Mouse (Mus musculus) thymus, postnatal 10 days (tissue): ENCODE measurements around the gene Raly.
"Not testable (repeated sequence)": the region's sequence is repeated elsewhere in the genome, so short reads cannot be mapped to it uniquely, and the experiment has no call there.

Source experiments
- DNase-seq, 2 experiments: peaks; one replicate each; pipeline ENCODE4 v3.0.0; 2021; ENCODE audit warnings: low spot score in 2 of 2

Raly gene

GRCm38 (mm10) chr2:154836537-154836936 lies 45.6 kb downstream of the Raly start:
- no peak for DNase-seq

DNA sequence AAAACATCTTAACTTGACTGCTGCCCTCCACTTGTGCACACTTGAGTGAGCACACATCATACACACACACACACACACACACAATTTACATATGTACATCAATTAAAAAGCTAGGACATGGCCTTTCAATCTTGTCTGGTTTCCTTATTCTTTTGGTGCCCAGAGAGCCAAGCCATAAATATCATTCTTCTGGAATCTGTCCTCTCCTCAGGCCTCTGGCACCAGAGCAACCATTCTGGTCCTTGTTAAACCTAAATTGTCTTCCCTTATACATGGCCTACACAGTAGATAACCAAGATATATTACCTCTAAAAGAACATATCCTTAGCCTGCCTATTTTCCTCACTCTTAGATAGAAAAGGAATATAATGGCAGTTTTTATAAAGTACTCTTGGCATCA lies 57.2 kb downstream of the Raly start:
- no peak for DNase-seq

DNA sequence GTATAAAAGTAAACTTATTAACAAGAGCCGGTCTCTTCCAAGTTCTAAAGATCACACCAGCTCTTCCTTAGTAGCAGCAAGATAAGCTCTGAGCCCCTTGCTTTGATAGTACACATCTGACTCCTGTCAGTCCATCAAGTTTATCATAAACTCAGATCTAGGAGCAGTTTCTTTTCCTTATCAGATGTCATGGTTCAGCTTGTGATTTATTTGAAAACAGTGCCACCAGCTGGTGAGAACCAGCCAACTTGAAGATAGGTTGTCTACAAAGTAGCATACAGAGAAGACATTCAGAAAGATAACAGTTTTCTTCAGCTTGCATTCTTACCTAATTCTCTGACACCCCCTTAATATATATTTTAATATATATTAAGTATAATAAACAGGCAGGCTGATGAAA lies 64.5 kb downstream of the Raly start:
- peak in 1 of 2 experiments; percentile 54 for DNase-seq

DNA sequence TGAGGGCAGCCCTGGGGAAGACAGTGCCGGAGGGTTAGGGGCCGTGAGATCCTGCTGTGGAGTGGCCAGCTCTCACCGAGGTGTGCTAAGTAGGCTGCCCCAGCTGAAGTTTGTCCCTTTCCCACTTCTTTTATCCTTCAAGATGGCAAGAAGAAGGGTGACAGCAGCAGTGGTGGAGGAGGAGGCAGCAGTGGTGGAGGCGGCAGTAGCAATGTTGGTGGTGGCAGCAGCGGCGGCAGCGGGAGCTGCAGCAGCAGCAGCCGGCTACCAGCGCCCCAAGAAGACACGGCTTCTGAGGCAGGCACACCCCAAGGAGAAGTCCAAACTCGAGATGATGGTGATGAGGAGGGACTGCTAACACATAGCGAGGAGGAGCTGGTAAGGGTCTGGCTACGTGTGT lies 72.8 kb downstream of the Raly start:
- no peak for DNase-seq

DNA sequence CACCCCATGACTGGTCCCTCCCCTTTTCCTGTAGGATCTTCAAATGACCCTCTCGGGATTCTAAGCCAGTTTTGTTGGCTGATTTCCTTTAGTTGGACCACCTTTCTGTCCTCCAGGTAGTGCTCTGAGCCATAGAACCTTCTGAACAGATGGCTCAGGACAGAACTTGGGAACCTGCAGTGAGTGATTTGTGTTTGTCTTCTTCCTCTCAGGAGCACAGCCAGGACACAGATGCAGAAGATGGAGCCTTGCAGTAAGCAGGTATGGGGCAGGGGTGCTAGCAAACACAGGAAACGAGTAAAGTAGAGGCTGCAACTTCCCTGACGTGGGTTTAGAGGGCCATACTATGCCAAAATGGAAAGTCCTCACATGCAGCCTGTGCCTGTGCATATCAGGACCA lies 74.8 kb downstream of the Raly start:
- no peak for DNase-seq

DNA sequence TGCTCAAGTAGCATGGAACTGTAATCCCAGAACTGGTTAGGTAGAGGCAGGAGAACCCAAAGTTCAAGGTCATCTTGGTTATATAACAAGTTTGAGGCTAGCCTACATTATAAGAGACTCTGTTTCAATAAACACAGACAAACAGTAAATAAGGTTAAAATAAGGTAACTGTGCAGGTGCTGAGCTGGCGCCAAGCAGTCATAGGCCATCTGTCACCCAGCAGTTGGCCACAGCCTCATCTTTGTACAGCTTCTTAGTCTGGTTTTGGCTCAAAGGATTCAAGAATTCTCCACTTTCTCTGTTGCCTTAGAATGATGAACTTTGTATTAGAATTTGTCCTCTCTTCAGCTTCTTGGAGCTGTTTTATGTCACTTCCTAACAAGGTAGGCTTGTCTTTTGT lies 77.2 kb downstream of the Raly start:
- DNase-seq = no peak

DNA sequence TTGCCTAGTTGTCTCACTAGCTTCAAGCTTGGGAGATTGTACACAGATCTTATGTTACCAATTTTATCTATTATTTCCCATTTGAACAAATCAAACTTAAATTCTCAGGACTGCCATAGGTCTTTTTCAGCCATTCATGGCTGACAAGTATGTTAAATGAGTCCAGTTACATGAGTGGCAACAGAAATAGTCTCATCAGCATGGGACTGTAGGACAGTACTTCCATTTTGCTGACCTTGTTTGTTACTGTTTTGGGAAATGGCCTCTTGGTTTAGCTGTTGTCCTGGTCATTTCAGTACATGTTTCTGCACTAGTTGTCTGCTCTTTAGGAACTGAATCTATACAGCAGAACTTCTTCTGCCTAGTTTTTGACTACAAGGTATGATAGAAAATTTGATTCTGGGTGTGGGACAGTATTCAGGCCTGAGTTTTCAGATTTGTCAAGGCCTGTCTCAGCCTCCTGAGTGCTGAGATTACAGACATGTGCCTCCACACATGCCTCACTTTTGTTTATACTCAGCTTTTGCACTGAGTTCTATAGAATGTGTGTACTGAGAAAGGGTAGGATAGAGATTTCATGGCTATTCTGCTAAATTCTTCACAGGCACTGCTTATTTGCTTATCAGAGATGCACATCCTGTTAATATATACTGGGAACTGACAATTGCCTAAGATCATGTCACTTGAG lies 79.2 kb downstream of the Raly start:
- DNase-seq = no peak

- no peak for DNase-seq
Measured at GRCm38 (mm10) chr2:154876621-154877020, 85.7 kb downstream of the Raly start.

DNA sequence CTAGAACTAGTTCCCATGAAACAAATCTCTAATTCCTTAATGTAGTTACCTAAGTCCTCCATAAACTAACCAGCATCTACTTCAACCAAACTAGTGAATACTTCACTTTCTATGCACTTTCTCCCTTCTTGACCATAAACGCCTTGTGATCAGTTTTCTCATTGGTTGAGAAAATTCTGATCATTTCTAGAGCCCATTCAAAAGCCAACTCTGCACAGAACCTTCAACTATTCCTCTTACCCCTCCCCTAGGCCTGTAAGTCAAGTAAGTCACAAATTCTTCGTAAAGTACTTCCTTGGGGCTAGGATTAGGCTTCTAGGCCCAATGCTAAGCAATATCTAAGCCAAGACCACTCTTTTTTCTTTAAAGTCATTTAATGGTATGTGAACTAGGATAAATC lies 100.7 kb downstream of the Raly start:
- no peak for DNase-seq

DNA sequence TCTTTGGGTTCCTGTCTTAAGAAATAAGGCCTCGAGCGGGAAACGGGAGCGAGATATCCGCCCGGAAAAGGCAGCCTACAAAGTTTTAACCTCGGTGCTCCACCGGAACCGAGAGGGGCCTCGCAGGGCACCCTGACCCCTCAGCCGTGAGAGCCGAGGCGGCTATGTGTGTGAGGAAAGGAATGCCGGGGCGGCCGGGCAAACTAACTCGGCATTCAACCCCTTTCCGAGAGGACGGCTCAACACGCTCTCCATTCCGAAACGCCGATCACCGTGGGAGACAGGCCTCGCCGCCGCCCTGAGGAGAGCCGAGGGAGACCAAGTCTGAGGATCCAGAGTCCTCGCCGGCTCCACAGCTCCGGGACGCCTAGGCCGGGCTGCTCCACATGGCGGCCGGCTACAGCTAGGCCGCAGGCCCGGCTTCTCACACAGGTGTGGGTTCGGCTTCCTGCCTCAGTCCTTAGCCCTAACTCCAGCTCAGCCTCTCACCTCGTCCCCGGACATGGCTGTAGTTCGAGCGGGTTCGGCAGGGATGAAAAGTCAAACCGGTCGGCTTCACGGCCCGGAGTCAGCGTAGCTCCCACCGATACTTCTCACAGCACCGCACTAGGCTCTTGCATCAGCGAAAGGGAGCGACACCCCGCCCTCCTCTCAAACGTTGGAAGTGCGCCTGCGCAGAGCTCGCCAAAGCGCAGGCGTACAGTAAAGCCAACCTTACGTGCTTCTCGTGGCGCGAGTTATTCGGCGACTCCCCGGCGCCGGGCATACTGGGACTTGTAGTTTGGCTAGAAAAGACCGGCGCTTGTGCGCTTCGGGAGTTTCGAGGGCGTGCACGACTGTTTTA lies 101.5 kb downstream of the Raly start, which contains the start of gene Eif2s2:
Eif2s2 (minus strand) TSS at position 735 of the 844 bp plus-strand sequence.
- peak; percentile 93 to 94 for DNase-seq

GRCm38 (mm10) chr2:154893045-154893385 lies 102.1 kb downstream of the Raly start:
- DNase-seq = no peak

DNA sequence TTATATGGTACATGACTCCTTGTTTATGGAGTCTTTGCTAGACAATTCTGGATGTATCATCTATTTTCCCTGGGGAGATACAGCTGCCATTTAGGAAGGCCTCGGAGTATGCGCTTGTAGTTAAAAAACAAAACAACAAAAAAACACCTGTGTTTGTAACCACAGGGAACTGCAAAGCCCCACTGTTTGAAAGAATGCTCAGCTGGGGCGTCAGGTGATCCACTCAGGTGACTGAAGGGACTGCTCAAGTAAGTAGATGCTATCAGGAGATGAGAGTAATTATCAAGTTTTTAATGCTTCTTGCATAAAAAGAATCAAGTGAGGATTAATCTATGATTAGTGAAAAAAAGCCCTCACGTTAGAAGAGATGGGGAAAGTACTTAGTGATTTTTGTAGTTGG lies 102.7 kb downstream of the Raly start:
- DNase-seq = no peak

GRCm38 (mm10) chr2:154899004-154899403 lies 108.1 kb downstream of the Raly start:
- not testable (repeated sequence) for DNase-seq

- not testable (repeated sequence) for DNase-seq
Measured at GRCm38 (mm10) chr2:154899412-154899811, 108.5 kb downstream of the Raly start.

- no peak for DNase-seq
Measured at GRCm38 (mm10) chr2:154902111-154902510, 111.2 kb downstream of the Raly start.

- DNase-seq = no peak
Measured at GRCm38 (mm10) chr2:154905796-154906195, 114.9 kb downstream of the Raly start.

DNA sequence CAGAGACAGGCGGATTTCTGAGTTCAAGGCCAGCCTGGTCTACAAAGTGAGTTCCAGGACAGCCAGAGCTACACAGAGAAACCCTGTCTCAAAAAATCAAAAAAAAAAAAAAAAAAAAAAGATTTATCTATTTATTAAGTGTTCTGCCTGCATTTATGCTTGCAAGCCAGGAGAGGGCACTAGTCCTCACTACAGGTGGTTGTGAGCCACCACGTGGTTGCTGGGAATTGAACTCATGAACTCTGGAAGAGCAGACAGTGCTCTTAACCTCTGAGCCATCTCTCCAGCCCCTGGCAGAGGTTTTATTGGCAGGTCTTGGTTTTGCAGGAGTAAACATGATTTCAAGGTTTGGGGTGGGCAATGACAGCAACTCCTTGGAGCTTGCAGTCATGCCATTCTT lies 117.3 kb downstream of the Raly start:
- DNase-seq = not testable (repeated sequence)

DNA sequence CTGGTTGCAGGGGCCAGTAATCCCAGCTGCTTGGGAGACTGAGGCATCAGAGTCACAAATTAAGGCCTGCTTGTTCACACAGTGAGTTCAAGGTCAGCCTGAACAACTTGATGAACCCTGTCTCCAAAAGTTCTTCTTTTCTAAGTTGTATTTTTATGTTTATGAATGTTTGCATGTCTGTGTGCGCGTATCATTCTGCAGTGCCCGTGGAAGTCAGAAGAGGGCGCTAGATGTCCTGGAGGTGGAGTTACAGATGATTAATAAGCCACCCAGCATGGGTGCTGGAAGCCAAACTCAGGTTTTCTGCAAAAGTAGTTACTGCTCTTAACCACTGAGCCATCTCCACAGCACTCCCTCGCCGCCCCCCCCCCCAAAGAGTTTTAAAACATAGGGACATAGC lies 118.9 kb downstream of the Raly start:
- no peak for DNase-seq

- no peak for DNase-seq
Measured at GRCm38 (mm10) chr2:154915922-154916541, 125.1 kb downstream of the Raly start.

- peak in 1 of 2 experiments; percentile 30 for DNase-seq
Measured at GRCm38 (mm10) chr2:154916547-154916946, 125.7 kb downstream of the Raly start.
